Mouse (Mus musculus): ENCODE results near the gene Mrps35. TPM values are rescaled to one million over a fixed set of nuclear protein-coding genes. Genes with fewer than 3 reads are reported as not detected.

Mrps35 gene
- polyA plus RNA-seq, 1 experiment from 2014 or later, result 109 TPM

DNA sequence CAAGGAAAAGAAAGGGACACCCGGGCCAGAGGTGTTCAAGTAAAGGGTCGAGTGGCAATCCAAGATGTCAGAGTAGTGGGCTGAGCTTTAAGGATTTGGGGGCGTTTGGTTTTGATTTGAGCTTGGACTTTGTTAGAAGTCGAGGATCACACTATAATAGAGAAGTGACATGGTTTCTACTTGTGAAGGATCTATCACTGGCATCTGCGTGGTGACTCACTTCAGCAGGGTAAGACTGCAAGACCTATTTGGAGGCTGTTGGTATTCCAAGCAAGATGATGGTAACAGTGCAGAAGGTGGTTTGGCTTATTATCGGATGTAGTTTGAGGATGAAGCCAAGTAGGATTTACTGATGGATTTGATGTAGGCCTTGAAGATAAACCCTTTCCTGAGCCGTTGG, 1.1 kb downstream of the Mrps35 start:
- Histone ChIP-seq H3K4me3 (peak overlapping the region; percentile 88), H3K4me1 (peaks cover 13% of the 10 kb centered on the region), H3K36me3 (replicated peaks) (peaks cover 27% of the 10 kb centered on the region), H3K27me3 (replicated peaks; ENCODE audit: low read depth, poor library complexity, severe bottlenecking) (0 out of 2 replicates have a peak, but pooled peaks cover 4% of the 10 kb centered on the region), H3K27ac (replicated peaks) (0 out of 2 replicates have a peak overlapping the region, but pooled peaks have one; percentile 99), H3K9me3 (no peaks in the 10 kb centered on the region)
- DNase-seq (ENCODE audit: low spot score), result no peak
- WGBS, result 56% methylated on average over 7 of the region's 7 CpGs

DNA sequence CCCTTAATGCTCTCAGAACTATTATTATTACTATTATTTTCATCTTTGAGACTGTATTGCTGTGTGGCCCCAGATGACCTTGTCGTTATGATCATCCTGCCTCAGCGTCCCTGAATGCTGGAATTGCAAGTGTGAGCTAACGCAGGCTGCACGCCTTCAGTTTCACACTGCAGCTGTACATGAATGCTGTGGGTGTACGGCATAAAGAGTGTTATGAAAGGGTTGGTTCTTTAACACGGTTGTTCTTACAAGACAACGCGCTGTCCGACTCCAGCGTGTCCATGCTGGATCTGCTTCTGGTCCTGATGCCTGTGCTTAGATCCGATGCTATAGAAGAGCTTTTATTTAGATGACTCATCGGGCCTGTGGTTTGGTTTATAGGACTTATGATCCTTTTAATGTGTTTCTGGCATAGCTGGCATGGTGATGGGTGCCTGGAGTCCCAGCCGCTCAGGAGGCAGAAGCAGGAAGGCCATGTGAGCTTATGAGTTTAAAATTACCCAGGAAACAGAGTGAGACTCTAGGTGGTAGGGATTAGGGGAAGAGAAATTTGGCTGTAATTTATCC, 6.8 kb downstream of the Mrps35 start:
- 94% methylated on average over 13 of the region's 13 CpGs for WGBS
- H3K36me3 ChIP-seq (replicated peaks), result peaks cover 84% of the 10 kb centered on the region

DNA sequence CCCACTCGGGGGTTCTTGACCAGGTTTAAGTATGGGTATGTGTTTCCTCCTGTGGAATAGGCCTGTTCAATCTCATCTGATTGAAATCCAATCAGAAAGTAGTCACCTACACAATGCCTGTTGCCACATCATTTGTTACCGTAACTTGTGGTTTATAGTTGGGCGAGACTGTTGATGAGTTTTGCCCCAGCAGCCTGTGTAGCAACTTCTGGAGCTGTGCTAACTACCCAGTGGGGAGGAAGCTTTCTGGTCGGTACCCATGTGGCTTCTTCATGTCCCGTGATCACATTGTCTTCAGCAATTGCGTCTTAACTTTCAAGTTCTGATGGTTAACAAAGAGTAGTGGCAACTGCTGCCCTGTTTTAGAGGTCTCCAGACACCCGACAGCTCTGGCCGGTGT, 9.1 kb downstream of the Mrps35 start:
- H3K36me3 ChIP-seq (replicated peaks), result peaks cover 100% of the 10 kb centered on the region
- H3K4me3 ChIP-seq, result no peak overlapping the region
- WGBS, result 95% methylated on average over 8 of the region's 8 CpGs
- no peaks in the 10 kb centered on the region for H3K9me3 ChIP-seq
- H3K27me3 ChIP-seq (replicated peaks; ENCODE audit: low read depth, poor library complexity, severe bottlenecking), result no peaks in the 10 kb centered on the region
- no peaks in the 10 kb centered on the region for H3K4me1 ChIP-seq
- no peak overlapping the region for H3K27ac ChIP-seq (replicated peaks)
- DNase-seq (ENCODE audit: low spot score), result no peak

More for the DNA sequence above, 6.8 kb downstream of the Mrps35 start:
- no peak overlapping the region for H3K4me3 ChIP-seq
- no peaks in the 10 kb centered on the region for H3K9me3 ChIP-seq
- H3K27ac ChIP-seq (replicated peaks), result no peak overlapping the region
- no peak for DNase-seq (ENCODE audit: low spot score)
- H3K4me1 ChIP-seq, result no peaks in the 10 kb centered on the region
- H3K27me3 ChIP-seq (replicated peaks; ENCODE audit: low read depth, poor library complexity, severe bottlenecking), result no peaks in the 10 kb centered on the region

DNA sequence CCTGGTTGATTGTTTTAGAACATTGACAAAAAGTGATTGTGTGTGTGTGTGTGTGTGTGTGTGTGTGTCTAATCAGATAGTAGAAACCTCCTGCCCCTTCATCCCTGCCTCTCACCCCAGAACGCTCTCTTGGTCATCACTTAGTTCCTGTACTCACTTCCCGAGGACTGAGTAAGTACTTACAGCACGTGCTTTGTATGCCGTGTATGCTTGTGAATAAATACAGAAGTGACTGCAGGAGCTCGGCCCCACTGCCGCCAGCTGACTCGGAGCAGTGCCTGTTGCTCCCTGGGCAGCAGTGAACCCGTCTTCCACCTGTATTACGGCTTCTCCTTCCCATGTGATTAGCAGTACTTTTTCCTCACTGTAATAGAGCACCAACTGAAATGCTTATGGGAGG, 9.9 kb downstream of the Mrps35 start:
- WGBS, result 92% methylated on average over 9 of the region's 9 CpGs
- Histone ChIP-seq H3K4me1 (no peaks in the 10 kb centered on the region), H3K9me3 (no peaks in the 10 kb centered on the region), H3K4me3 (no peak overlapping the region), H3K27ac (replicated peaks) (no peak overlapping the region), H3K36me3 (replicated peaks) (peaks cover 100% of the 10 kb centered on the region), H3K27me3 (replicated peaks; ENCODE audit: low read depth, poor library complexity, severe bottlenecking) (no peaks in the 10 kb centered on the region)
- no peak for DNase-seq (ENCODE audit: low spot score)

DNA sequence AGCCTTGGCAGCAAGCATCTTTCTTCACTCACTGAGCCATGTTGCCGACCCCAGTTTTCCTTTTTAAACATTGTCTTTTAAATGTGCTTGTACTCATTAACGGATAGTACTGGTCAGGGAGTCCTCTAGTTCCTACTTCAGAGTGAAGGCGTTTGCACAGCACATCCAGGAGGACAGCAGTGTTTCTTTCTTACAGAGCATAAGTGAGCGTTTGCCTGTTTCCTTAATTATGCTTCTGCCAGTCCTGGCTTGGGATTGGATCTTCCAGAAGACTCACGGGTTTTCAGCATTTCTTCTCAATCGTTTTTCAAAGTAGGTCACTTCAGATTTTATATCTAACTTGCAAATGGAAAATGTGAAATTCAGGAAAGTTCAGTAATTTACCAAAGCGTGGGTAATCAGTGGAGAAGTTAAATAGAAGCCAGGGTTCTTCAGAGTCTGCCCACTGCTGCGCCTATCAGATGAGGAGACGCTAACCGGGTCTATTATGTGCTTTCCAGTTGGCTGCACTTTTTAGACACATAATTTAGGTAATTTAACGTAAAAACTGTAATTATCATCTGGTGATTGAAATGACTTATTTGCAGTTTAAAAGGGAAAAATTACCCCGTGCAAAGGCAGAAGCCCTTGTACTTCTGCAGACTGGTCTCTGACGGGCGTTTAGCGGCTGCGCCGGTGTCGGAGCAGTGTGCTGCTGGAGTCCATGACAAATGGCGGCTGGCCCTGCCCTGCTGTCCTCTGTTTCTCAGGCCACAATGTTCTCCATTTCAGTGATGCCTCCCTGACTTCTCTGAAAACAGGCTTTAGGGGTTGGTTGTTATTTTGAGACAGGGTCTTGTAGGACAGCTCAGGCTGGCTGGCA, 11.5 kb downstream of the Mrps35 start:
- no peak overlapping the region for H3K27ac ChIP-seq (replicated peaks)
- H3K4me1 ChIP-seq, result no peaks in the 10 kb centered on the region
- peak; percentile 8 for DNase-seq (ENCODE audit: low spot score)
- H3K9me3 ChIP-seq, result no peaks in the 10 kb centered on the region
- 87% methylated on average over 19 of the region's 19 CpGs for WGBS
- peaks cover 96% of the 10 kb centered on the region for H3K36me3 ChIP-seq (replicated peaks)
- H3K4me3 ChIP-seq, result no peak overlapping the region
- no peaks in the 10 kb centered on the region for H3K27me3 ChIP-seq (replicated peaks; ENCODE audit: low read depth, poor library complexity, severe bottlenecking)

DNA sequence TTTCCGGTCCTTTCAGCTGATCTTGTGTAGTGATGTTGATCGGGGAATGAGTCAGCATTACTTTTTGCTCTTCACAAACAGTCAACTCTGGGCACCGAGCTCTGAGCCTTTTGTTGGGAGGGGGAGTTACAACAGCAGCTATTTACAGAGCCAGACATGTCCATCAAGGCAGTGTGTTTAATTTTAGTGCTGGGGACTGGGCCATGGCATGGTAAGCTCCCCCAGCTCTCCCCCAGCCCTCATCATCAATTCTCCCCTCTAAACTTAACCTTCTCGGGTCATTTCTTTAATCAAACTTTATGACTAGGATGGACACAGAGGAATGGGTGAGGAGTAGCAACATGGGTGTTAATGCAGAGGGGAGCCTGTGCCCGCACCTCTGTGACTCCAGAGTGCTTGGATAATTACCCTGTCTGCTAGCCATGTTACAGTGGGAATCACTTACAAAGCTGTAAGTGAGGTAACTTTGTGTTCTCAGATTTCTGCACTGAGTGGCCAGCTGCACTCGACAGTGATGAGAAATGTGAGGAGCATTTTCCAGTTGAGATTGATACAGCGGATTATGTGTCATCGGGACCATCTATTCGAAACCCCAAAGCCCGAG, 12.9 kb downstream of the Mrps35 start:
- Histone ChIP-seq H3K9me3 (no peaks in the 10 kb centered on the region), H3K4me1 (no peaks in the 10 kb centered on the region), H3K27me3 (replicated peaks; ENCODE audit: low read depth, poor library complexity, severe bottlenecking) (no peaks in the 10 kb centered on the region), H3K36me3 (replicated peaks) (peaks cover 96% of the 10 kb centered on the region), H3K27ac (replicated peaks) (no peak overlapping the region), H3K4me3 (no peak overlapping the region)
- DNase-seq (ENCODE audit: low spot score), result peak; percentile 6
- WGBS, result 87% methylated on average over 10 of the region's 10 CpGs

DNA sequence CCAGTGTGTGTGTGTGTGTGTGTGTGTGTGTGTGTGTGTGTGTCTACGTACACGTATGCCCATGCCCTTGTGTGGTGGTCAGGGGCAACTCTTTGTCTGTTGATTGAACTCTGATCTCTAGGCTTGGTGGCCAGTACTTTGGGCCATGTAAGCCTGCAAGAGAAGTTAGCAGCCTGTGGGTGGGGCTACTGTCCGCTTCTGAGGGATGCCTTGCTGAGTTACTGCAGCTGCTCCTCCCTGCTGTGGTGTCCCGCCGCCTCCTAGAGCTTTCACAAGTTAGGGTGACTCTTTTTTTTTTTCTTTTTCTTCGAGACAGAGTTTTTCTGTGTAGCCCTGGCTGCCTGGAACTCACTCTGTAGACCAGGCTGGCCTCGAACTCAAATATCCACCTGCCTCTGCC, 16.8 kb downstream of the Mrps35 start:
- H3K4me1 ChIP-seq, result no peaks in the 10 kb centered on the region
- H3K27me3 ChIP-seq (replicated peaks; ENCODE audit: low read depth, poor library complexity, severe bottlenecking), result no peaks in the 10 kb centered on the region
- 79% methylated on average over 7 of the region's 7 CpGs for WGBS
- no peak for DNase-seq (ENCODE audit: low spot score)
- no peak overlapping the region for H3K4me3 ChIP-seq
- no peak overlapping the region for H3K27ac ChIP-seq (replicated peaks)
- H3K9me3 ChIP-seq, result no peaks in the 10 kb centered on the region
- H3K36me3 ChIP-seq (replicated peaks), result peaks cover 93% of the 10 kb centered on the region

DNA sequence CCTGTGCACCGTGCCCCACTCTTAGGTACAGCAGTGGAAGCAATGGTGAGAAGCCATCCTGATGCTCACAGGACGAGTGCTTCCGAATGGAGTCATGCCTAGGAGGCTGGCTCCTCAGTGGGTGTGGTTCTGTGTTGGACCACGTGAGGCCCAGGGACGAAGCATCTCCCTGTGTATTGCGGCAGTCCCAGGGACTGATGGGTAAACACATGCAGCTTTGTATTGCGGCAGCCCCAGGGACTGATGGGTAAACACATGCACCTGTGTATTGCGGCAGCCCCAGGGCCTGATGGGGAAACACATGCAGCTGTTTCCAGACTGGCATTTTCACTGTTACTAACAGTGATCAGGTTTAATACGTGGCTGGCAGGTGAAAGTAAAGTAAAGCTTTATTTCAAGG, 19.1 kb downstream of the Mrps35 start:
- no peaks in the 10 kb centered on the region for H3K9me3 ChIP-seq
- H3K27me3 ChIP-seq (replicated peaks; ENCODE audit: low read depth, poor library complexity, severe bottlenecking), result no peaks in the 10 kb centered on the region
- H3K36me3 ChIP-seq (replicated peaks), result peaks cover 87% of the 10 kb centered on the region
- no peak overlapping the region for H3K27ac ChIP-seq (replicated peaks)
- H3K4me3 ChIP-seq, result no peak overlapping the region
- WGBS, result 89% methylated on average over 9 of the region's 9 CpGs
- no peaks in the 10 kb centered on the region for H3K4me1 ChIP-seq
- DNase-seq (ENCODE audit: low spot score), result no peak

DNA sequence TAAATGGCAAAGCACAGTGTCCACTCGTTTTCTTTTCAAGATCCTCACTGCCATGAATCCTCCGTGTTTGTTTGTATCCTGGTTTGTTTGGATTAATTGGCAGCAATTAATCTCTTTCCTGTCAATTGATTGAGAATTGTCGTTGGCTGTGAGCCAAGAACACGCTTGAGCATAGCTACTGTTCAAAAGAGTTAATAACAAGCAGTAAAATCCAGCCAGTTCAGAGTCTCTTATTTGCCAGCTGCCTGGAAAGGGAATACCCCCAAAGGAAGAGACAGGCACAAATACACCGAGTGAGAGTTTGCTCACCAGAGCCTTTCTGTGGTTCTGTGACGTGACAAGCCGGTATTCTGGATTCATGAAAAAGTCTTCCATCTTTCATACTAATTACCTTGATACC, 19.5 kb downstream of the Mrps35 start:
- H3K36me3 ChIP-seq (replicated peaks), result peaks cover 87% of the 10 kb centered on the region
- H3K4me3 ChIP-seq, result no peak overlapping the region
- no peaks in the 10 kb centered on the region for H3K27me3 ChIP-seq (replicated peaks; ENCODE audit: low read depth, poor library complexity, severe bottlenecking)
- no peak overlapping the region for H3K27ac ChIP-seq (replicated peaks)
- H3K9me3 ChIP-seq, result no peaks in the 10 kb centered on the region
- DNase-seq (ENCODE audit: low spot score), result no peak
- 88% methylated on average over 7 of the region's 7 CpGs for WGBS
- no peaks in the 10 kb centered on the region for H3K4me1 ChIP-seq

DNA sequence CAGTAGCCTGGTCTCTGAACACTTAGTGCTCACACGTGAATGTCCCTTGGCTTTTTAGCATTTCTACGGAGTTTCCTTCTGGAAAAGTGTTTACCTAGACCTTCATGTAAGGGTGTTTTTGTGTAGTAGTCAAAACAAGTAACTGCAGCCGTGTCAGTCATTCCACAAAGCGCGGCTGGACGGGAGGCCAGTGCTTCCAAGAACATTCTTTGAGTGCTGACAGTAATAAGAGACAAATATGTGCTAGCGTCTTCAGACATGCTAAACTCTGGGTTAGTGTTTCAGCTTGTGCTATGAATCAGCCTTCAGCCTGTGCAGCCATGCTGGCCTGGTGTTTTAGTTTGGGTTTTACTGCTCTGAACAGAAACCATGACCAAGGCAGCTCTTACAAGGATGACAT, 20.1 kb downstream of the Mrps35 start:
- 89% methylated on average over 7 of the region's 7 CpGs for WGBS
- DNase-seq (ENCODE audit: low spot score), result no peak

DNA sequence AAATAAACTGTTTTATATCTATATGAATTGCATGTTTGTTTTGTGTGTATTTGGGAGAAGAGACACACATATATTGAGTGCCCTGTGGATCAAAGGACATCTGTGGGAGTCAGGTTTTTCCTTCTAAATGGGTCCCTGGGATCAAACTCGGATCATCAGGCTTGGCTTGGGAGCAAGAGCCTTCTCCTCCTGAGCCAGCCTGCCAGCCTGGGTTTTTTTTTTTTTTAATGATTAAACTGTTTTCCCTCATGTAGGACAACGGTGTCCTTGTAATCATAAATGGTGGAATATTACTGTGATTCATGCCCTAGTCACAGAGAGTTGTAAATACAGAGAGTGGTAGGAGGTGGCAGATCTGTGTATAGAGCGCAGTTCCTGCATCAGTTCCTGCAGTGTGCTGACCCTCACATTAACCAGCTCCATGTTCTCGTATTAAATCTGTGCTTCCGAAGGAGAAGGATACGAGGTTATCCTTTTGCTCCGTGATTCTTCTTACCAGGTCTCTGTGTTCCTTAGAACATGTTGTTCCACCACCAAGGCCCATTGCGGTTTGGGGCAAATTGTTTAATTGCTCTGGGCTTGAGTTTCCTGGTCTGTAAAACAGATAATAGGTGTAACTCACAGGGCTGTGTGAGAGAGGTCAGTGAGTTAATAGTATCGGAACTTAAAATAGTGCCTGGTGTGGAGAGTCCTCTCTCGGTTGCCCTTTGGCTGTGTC, 21.8 kb downstream of the Mrps35 start:
- H3K36me3 ChIP-seq (replicated peaks), result peaks cover 85% of the 10 kb centered on the region
- no peak overlapping the region for H3K4me3 ChIP-seq
- 91% methylated on average over 10 of the region's 10 CpGs for WGBS
- H3K27ac ChIP-seq (replicated peaks), result no peak overlapping the region
- no peaks in the 10 kb centered on the region for H3K4me1 ChIP-seq
- H3K27me3 ChIP-seq (replicated peaks; ENCODE audit: low read depth, poor library complexity, severe bottlenecking), result no peaks in the 10 kb centered on the region
- H3K9me3 ChIP-seq, result no peaks in the 10 kb centered on the region
- DNase-seq (ENCODE audit: low spot score), result no peak

More for the DNA sequence above, 20.1 kb downstream of the Mrps35 start:
- H3K36me3 ChIP-seq (replicated peaks), result peaks cover 88% of the 10 kb centered on the region
- no peaks in the 10 kb centered on the region for H3K27me3 ChIP-seq (replicated peaks; ENCODE audit: low read depth, poor library complexity, severe bottlenecking)
- H3K9me3 ChIP-seq, result no peaks in the 10 kb centered on the region
- no peak overlapping the region for H3K27ac ChIP-seq (replicated peaks)
- H3K4me1 ChIP-seq, result no peaks in the 10 kb centered on the region
- no peak overlapping the region for H3K4me3 ChIP-seq

DNA sequence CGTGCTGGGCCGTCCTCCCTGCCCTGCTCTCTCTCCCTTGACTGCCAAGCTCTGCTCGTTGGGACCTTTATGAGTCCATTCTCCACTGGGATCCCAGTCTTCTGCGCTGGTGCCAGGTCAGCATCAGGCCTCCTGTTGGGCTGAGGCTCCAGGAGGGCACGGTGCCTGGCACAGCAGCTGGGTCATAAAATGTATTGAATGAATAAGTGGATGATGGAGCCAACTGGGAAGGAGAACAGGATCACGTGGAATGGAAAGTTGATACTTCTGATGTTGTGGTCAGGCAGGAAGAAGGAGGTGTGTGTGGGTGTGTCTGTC, 22.3 kb downstream of the Mrps35 start:
- Histone ChIP-seq H3K27me3 (replicated peaks; ENCODE audit: low read depth, poor library complexity, severe bottlenecking) (no peaks in the 10 kb centered on the region), H3K9me3 (no peaks in the 10 kb centered on the region), H3K4me3 (no peak overlapping the region), H3K36me3 (replicated peaks) (peaks cover 80% of the 10 kb centered on the region), H3K27ac (replicated peaks) (no peak overlapping the region), H3K4me1 (no peaks in the 10 kb centered on the region)
- WGBS, result 88% methylated on average over 6 of the region's 6 CpGs
- no peak for DNase-seq (ENCODE audit: low spot score)
